8 mouse cellular contexts compared by ENCODE assay signal in genomic region chr13:81710775-81711545, GRCm38 (mm10). TPM values are rescaled to one million over a fixed set of nuclear protein-coding genes. Genes with fewer than 3 reads are reported as not detected.
A peak's percentile ranks its signal among the peaks of the same experiment; 100 is the strongest.
DNase-seq lines count a peak whose midpoint lies in the region; ATAC-seq lines count a peak whose summit lies in the region.

TSS of gene Polr3g (minus strand) at chr13:81711013.
TSS of gene Mblac2 (plus strand) at chr13:81711341.

- peak; percentile 96 for ATAC-seq in intestine, embryonic 14.5 days (replicated peaks; ENCODE audit: low FRiP score, low TSS enrichment, low read depth)

- WGBS in intestine, embryonic 14.5 days, result under 1% methylated on average over 61 of the region's 61 CpGs

- peak within 1 kb of the TSS; percentile 61 for H3K9ac ChIP-seq in intestine, embryonic 14.5 days (ENCODE audit: low read length)

- H3K36me3 ChIP-seq in intestine, embryonic 14.5 days (ENCODE audit: control insufficient read depth, insufficient read depth, low read length), result no peaks in the 10 kb centered on the region

- H3K9me3 ChIP-seq in intestine, embryonic 14.5 days (ENCODE audit: control insufficient read depth, low read length), result no peaks in the 10 kb centered on the region

- H3K4me2 ChIP-seq in intestine, embryonic 14.5 days (ENCODE audit: low read length), result peak within 1 kb of the TSS; percentile 64

- H3K4me3 ChIP-seq in intestine, embryonic 14.5 days (ENCODE audit: low read depth, low read length), result peak within 1 kb of the TSS; percentile 61

- intact Hi-C loops in left cerebral cortex, postnatal 14 days (cut with DNase I), result loop anchor here (5.0 kb wide), 2 partner anchors 51 to 54 kb away; partner anchors contain the start of gene Lysmd3

- H3K27me3 ChIP-seq in intestine, embryonic 14.5 days (replicated peaks; ENCODE audit: control insufficient read depth, insufficient read depth, low read length), result no peaks in the 10 kb centered on the region

- peak within 1 kb of the TSS; percentile 76; the same call in 1 of the 2 replicates for H3K27ac ChIP-seq in intestine, embryonic 14.5 days (ENCODE audit: low read depth)

- DNase-seq in adrenal gland, adult 18-20 months (ENCODE audit: low spot score in 2 of 2), result peak; percentile 97 to 98
- peak; percentile 96 for DNase-seq in embryo, embryonic 11 days
- DNase-seq in gastrocnemius, postnatal 25 days, result peak; percentile 93
- peak; percentile 97 for DNase-seq in intestine, embryonic 14.5 days (ENCODE audit: low spot score)
- DNase-seq in left cerebral cortex, postnatal 14 days (ENCODE audit: low spot score in 2 of 2), result peak; percentile 96
- DNase-seq in mesoderm, embryonic 11.5 days (ENCODE audit: low read depth, low spot score), result peak; percentile 94
- DNase-seq in right cerebral cortex, postnatal 36 days (ENCODE audit: low spot score in 2 of 2), result peak; percentile 89 to 91
- DNase-seq in yolk sac, embryonic 10.5 days (ENCODE audit: low spot score), result peak; percentile 97

- peaks cover 9% of the 10 kb centered on the region; the same call in 1 of the 2 replicates for H3K4me1 ChIP-seq in intestine, embryonic 14.5 days (replicated peaks; ENCODE audit: control insufficient read depth, insufficient read depth, low read length)

RNA-seq across cellular contexts. Expression of gene Polr3g, which starts in this region (rescaled TPM):
- 1 to 10 TPM; 4.5 to 5.8 TPM for total RNA-seq in adrenal gland, adult 18-20 months (2021)
- total RNA-seq in gastrocnemius, postnatal 25 days (2021), result 1 to 10 TPM; 1.4 TPM
- 16.1 and 18.1 TPM in 2 replicates for polyA plus RNA-seq in intestine, embryonic 14.5 days (2014; fragmentation: Nextera tagmentation; extraction: Ambion mirVana)
- 1 to 10 TPM; 2.5 to 3.9 TPM for total RNA-seq in left cerebral cortex, postnatal 14 days (2021)

RNA-seq across cellular contexts. Expression of gene Mblac2, which starts in this region (rescaled TPM):
- total RNA-seq in adrenal gland, adult 18-20 months (2021), result 1 to 10 TPM; 8.2 to 8.3 TPM
- total RNA-seq in gastrocnemius, postnatal 25 days (2021), result 1 to 10 TPM; 1.5 to 2.1 TPM
- 7.3 and 9.4 TPM in 2 replicates for polyA plus RNA-seq in intestine, embryonic 14.5 days (2014; fragmentation: Nextera tagmentation; extraction: Ambion mirVana)
- total RNA-seq in left cerebral cortex, postnatal 14 days (2021), result 10 to 100 TPM; 25.4 to 27.9 TPM

Comparison
In these comparisons a context has a peak if more than half of its experiments do, and no peak if none do; other contexts are left out.
1. Peak in every context shown above with its lines: DNase-seq, ATAC-seq, H3K4me3 ChIP-seq and H3K27ac ChIP-seq.